ENCODE assay signal across 25 mouse cellular contexts in the genomic region with DNA sequence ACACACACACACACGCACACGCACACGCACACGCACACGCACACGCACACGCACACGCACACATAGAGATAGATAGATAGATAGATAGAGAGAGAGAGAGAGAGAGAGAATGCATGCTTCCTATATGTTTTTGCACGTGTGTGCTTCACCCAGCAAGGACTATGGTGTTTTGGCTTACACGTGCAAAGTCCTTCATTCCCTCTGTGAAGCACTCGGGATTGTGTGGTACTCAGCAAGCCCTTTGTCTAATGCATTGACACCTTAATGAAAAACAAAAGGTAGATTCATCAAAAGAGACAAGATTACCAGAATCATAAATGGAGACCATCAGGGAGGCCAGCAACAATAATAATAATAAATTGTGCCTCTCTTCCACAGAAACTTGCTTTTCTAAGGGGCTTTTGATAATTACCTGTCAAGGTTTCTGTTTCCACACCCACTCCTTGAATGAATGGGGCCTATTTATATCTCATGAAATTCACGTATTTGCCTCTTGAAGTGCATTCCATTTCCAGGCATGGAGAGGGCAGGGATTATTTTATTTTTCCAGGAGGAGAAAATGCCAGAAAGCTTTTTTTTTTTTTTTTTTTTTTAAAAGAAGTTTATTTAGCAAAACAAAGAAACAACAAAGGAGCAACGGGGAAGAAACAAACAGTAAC.
DNase-seq lines count a peak whose midpoint lies in the region; ATAC-seq and TF ChIP-seq lines count a peak whose summit lies in the region.
"Had no signal": no experiment of that assay in that cellular context is flagged by ENCODE, and none has a peak within 500 bp of the region (broad histone marks: within the 10 kb centered on the region; RNA-seq: fewer than 3 reads in every experiment).

No protein-coding gene starts in this region.

- no peaks in the 10 kb centered on the region for H3K27me3 ChIP-seq in heart, embryonic 13.5 days (replicated peaks)
- no peaks in the 10 kb centered on the region for H3K27me3 ChIP-seq in heart, embryonic 16.5 days (ENCODE audit: control insufficient read depth, insufficient read depth, low read length)
- H3K27me3 ChIP-seq in heart, adult 2 months (ENCODE audit: control insufficient read depth, insufficient read depth, low read length), result no peaks in the 10 kb centered on the region
- no peaks in the 10 kb centered on the region for H3K27me3 ChIP-seq in lung, embryonic 16.5 days (ENCODE audit: control insufficient read depth, insufficient read depth, low read depth, low read length)
- H3K27me3 ChIP-seq: forebrain, embryonic 13.5 days had no signal

- DNase-seq in heart, adult 8-10 months (ENCODE audit: low spot score), result no peak
- DNase-seq in heart, adult 2 months, result no peak
- no peak for DNase-seq in lung, postnatal 14 days
- DNase-seq in lung, postnatal 36 days, result peak; percentile 54
- no peak for DNase-seq in adrenal gland, adult 2 months
- DNase-seq: adrenal gland, adult 8-10 months; adrenal gland, postnatal 25 days; cerebellum, adult 11-12 months; cerebellum, adult 8-10 months; cerebellum, postnatal 14 days; gastrocnemius, postnatal 10 days; gastrocnemius, postnatal 36 days; heart, postnatal 4 days had no signal

- H3K4me1 ChIP-seq in heart, embryonic 13.5 days, result peaks cover 29% of the 10 kb centered on the region
- H3K4me1 ChIP-seq in heart, embryonic 16.5 days (ENCODE audit: control insufficient read depth, insufficient read depth, low read length), result peaks cover 12% of the 10 kb centered on the region; the same call in 1 of the 2 replicates
- H3K4me1 ChIP-seq in heart, adult 2 months (ENCODE audit: control insufficient read depth, insufficient read depth, low read length), result peaks cover 5% of the 10 kb centered on the region
- H3K4me1 ChIP-seq in lung, embryonic 16.5 days (replicated peaks; ENCODE audit: control insufficient read depth, insufficient read depth, low read length), result 0 out of 2 replicates have a peak, but pooled peaks cover 3% of the 10 kb centered on the region
- H3K4me1 ChIP-seq: forebrain, embryonic 10.5 days; forebrain, embryonic 13.5 days had no signal

- H3K4me2 ChIP-seq in heart, embryonic 13.5 days, result no peak overlapping the region
- H3K4me2 ChIP-seq in heart, embryonic 16.5 days (ENCODE audit: low read depth, low read length), result no peak overlapping the region
- no peak overlapping the region for H3K4me2 ChIP-seq in lung, embryonic 16.5 days (ENCODE audit: low read depth, low read length)
- H3K4me2 ChIP-seq: forebrain, embryonic 13.5 days; hindbrain, embryonic 14.5 days had no signal

- 85% methylated on average over 13 of the region's 13 CpGs for WGBS in heart, embryonic 13.5 days
- WGBS in heart, embryonic 16.5 days, result 78% methylated on average over 13 of the region's 13 CpGs
- 88% methylated on average over 13 of the region's 13 CpGs for WGBS in heart, adult 2 months
- WGBS in lung, embryonic 16.5 days, result 79% methylated on average over 13 of the region's 13 CpGs

- TF ChIP-seq CTCF in heart, adult 2 months (IDR thresholded peaks at IDR 0.05), result no peak

- TF ChIP-seq EP300 in heart, adult 2 months (IDR thresholded peaks at IDR 0.05; ENCODE audit: insufficient read depth, low read depth, low read length), result no peak

- no peak overlapping the region for H3K9ac ChIP-seq in heart, embryonic 13.5 days
- no peak overlapping the region for H3K9ac ChIP-seq in heart, embryonic 16.5 days (ENCODE audit: low read length)
- H3K9ac ChIP-seq in heart, adult 2 months (ENCODE audit: low read depth, low read length), result no peak overlapping the region
- no peak overlapping the region for H3K9ac ChIP-seq in lung, embryonic 16.5 days (ENCODE audit: low read length)
- H3K9ac ChIP-seq: forebrain, embryonic 13.5 days; hindbrain, embryonic 14.5 days had no signal

- H3K4me3 ChIP-seq in heart, embryonic 13.5 days, result no peak overlapping the region
- no peak overlapping the region for H3K4me3 ChIP-seq in heart, embryonic 16.5 days (ENCODE audit: low read length)
- H3K4me3 ChIP-seq in heart, adult 2 months, result no peak overlapping the region
- H3K4me3 ChIP-seq in lung, embryonic 16.5 days (ENCODE audit: low read length), result no peak overlapping the region
- H3K4me3 ChIP-seq: forebrain, embryonic 10.5 days; forebrain, embryonic 13.5 days; heart, embryonic 10.5 days had no signal

- peak overlapping the region; percentile 65 for H3K27ac ChIP-seq in heart, embryonic 13.5 days (replicated peaks)
- peak overlapping the region; percentile 58 for H3K27ac ChIP-seq in heart, embryonic 16.5 days (ENCODE audit: low read length)
- H3K27ac ChIP-seq in heart, adult 2 months, result no peak overlapping the region
- peak overlapping the region; percentile 76 for H3K27ac ChIP-seq in lung, embryonic 16.5 days (ENCODE audit: low read length)
- H3K27ac ChIP-seq: forebrain, embryonic 10.5 days; forebrain, embryonic 13.5 days; heart, embryonic 10.5 days; hindbrain, embryonic 14.5 days; hindbrain, postnatal 0 days had no signal

- H3K79me2 ChIP-seq in heart, adult 2 months (replicated peaks; ENCODE audit: control insufficient read depth, insufficient read depth, low read length), result no peaks in the 10 kb centered on the region

- no peak for ATAC-seq in heart, embryonic 13.5 days (ENCODE audit: extremely low read depth, insufficient number of reproducible peaks, low FRiP score, low TSS enrichment)
- ATAC-seq in heart, embryonic 16.5 days (replicated peaks; ENCODE audit: extremely low read depth, insufficient read depth, low FRiP score), result no peak
- ATAC-seq in lung, embryonic 16.5 days (ENCODE audit: low read depth), result peak; percentile 65; the same call in 1 of the 2 replicates
- ATAC-seq: CD4-positive, CD25-positive, alpha-beta regulatory T cell, adult 4 months; forebrain, embryonic 13.5 days; forebrain, embryonic 16.5 days; hindbrain, postnatal 0 days; inflammation-experienced regulatory T-cells, adult 6 months; intestine, embryonic 16.5 days had no signal

- no peaks in the 10 kb centered on the region for H3K36me3 ChIP-seq in heart, embryonic 13.5 days
- H3K36me3 ChIP-seq in heart, embryonic 16.5 days (ENCODE audit: control insufficient read depth, insufficient read depth), result no peaks in the 10 kb centered on the region
- peaks cover 2% of the 10 kb centered on the region; the same call in 1 of the 2 replicates for H3K36me3 ChIP-seq in heart, adult 2 months (ENCODE audit: control insufficient read depth, insufficient read depth, low read length)
- no peaks in the 10 kb centered on the region for H3K36me3 ChIP-seq in lung, embryonic 16.5 days (ENCODE audit: control insufficient read depth, insufficient read depth, low read length)
- H3K36me3 ChIP-seq: forebrain, embryonic 10.5 days; heart, embryonic 10.5 days had no signal

- no peak for TF ChIP-seq POLR2A in heart, adult 2 months (IDR thresholded peaks at IDR 0.05; ENCODE audit: insufficient read depth, low read depth, low read length)

- H3K9me3 ChIP-seq in heart, embryonic 13.5 days, result no peaks in the 10 kb centered on the region
- H3K9me3 ChIP-seq in heart, embryonic 16.5 days (replicated peaks; ENCODE audit: control insufficient read depth, low read length), result no peaks in the 10 kb centered on the region
- no peaks in the 10 kb centered on the region for H3K9me3 ChIP-seq in lung, embryonic 16.5 days (ENCODE audit: control insufficient read depth, low read length)
- H3K9me3 ChIP-seq: forebrain, embryonic 10.5 days; forebrain, embryonic 13.5 days; heart, embryonic 10.5 days had no signal

- intact Hi-C loops in heart, adult 2 months (cut with DNase I), result no loop called here
